Mouse (Mus musculus) megakaryocyte, embryonic 14.5 days (primary cell): ENCODE data around the gene Higd1b. TPM values are rescaled to one million over a fixed set of nuclear protein-coding genes. Genes with fewer than 3 reads are reported as not detected.

Experiments used
- H3K27me3 ChIP-seq: replicated peaks from 2 replicates; pipeline ENCODE3; 2012; ENCODE audit warnings: inconsistent platforms
- H3K36me3 ChIP-seq: replicated peaks from 2 replicates; pipeline ENCODE3; 2012; ENCODE audit warnings: low read length, inconsistent platforms, mixed read lengths
- H3K4me1 ChIP-seq: 2 replicates; pipeline ENCODE4 v1.6.1; 2012; ENCODE audit warnings: inconsistent platforms
- H3K4me3 ChIP-seq: replicated peaks from 2 replicates; pipeline ENCODE3; 2012; ENCODE audit warnings: moderate library complexity, mild to moderate bottlenecking, inconsistent platforms
- H3K9me3 ChIP-seq: 2 replicates; pipeline ENCODE4 v1.6.1; 2012; ENCODE audit warnings: inconsistent platforms
- FLI1 ChIP-seq: IDR thresholded peaks from 2 replicates; pipeline ENCODE4 v1.6.1; 2012; ENCODE audit warnings: low read length, inconsistent platforms, mixed read lengths
- GATA1 ChIP-seq: IDR thresholded peaks from 3 replicates; pipeline ENCODE4 v1.6.1; 2012; ENCODE audit warnings: mixed read lengths, low read length, inconsistent platforms, borderline replicate concordance
- polyA plus RNA-seq: library from polyadenylated mRNA; stranded (reverse); fragments of >175 nt; gene quantifications from 2 replicates; pipeline ENCODE4 v1.2.3, GENCODE M21; 2012; ENCODE audit warnings: low replicate concordance; ENCODE audit not compliant: insufficient read depth

The Higd1b gene
- polyA plus RNA-seq, 1 experiment = not detected

DNA sequence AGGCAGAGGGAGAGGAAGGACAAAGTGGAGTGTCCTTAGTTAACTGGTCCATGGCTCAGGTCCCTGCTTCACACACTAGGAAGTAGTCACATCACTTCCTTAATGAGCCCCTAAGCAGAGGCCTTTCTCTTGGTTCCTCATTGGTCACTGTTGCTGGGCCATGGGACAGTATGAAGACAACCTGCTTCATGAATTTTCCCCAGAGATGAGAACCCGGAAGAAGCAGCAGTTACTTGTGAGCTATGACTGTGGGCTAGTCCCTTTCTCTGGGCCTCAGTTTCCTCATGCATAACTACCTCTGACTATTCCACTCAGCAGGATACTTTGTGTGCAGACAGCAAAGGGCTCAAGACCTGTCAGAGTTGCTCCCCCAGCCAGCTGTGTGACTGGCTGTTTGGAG lies 1.7 kb downstream of the Higd1b start:
- Histone ChIP-seq H3K36me3 (peaks cover 64% of the 10 kb centered on the region), H3K9me3 (no peaks in the 10 kb centered on the region), H3K4me3 (no peak overlapping the region), H3K27me3 (peaks cover 12% of the 10 kb centered on the region), H3K4me1 (no peaks in the 10 kb centered on the region)
- TF ChIP-seq FLI1 = no peak

DNA sequence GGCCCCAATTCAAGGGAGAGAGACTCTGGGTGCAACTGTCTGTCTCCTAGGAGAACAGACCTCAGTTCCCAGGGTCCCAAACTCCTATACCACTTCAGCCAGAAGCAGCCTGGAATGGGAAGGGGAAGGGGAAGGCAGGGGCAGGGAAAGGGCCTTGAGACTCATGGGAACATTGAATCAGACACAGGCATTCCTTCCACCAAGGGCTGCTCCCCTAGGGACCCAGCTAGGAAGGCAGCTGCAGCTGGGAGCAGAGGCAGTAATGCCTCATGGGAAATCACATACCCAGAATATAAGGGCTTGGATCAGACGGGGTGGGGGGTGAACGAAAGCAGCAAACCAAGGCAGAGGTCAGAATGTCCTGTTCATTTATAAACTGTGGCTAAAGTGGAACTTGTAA lies 2.5 kb downstream of the Higd1b start:
- Histone ChIP-seq H3K36me3 (peaks cover 72% of the 10 kb centered on the region), H3K27me3 (peaks cover 6% of the 10 kb centered on the region), H3K4me1 (no peaks in the 10 kb centered on the region), H3K9me3 (no peaks in the 10 kb centered on the region), H3K4me3 (no peak overlapping the region)
- TF ChIP-seq FLI1 (no peak), GATA1 (no peak)

DNA sequence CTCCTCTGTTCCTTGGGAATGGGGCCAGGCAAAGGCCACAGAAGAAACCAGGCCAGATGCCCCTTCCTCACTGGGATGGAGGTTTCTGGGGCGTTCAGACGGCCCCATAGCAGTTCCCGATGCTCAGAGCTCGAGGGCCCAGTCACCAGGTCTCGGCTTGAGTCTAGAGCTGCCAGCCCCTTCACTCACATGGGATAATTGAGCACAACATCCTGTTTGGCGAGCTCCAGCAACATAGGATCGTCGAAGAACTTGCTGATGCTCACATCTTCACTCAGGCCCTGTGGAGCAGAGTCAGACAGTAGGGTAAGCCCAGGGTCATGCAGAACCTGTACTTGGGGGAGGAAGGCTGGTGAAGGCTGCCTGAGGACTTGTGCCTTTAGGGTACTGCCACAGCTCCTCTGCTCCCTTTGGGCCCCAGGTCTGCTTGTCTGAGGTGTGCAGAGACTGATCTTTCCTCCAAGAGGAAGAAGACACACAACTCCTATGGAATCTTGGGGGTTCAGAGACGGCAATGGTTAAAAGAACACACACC lies 3.0 kb downstream of the Higd1b start:
- peaks cover 77% of the 10 kb centered on the region for H3K36me3 ChIP-seq
- H3K9me3 ChIP-seq = no peaks in the 10 kb centered on the region
- H3K27me3 ChIP-seq = peaks cover 2% of the 10 kb centered on the region
- H3K4me1 ChIP-seq = no peaks in the 10 kb centered on the region
- TF ChIP-seq GATA1 (no peak), FLI1 (no peak)
- no peak overlapping the region for H3K4me3 ChIP-seq

DNA sequence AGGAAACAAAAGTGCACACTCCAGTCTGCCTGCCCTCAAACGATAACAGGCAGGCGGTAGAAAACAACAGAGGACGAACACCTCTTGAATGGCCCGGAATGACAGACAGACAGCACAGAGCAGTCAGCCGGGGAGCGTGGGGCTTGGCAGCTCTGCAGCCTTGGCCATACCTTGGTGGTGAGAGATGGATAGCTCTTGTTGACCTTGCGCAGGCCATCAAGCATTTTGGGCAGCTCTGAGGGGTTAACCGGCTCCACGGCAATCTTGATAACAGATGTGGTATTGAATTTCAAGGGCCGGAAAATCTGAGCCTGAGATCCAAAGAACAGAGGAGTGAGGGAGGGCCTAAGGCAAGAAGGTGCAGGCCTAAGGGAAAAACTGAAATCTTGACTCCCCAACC lies 10.3 kb downstream of the Higd1b start:
- Histone ChIP-seq H3K4me3 (no peak overlapping the region), H3K9me3 (no peaks in the 10 kb centered on the region), H3K4me1 (no peaks in the 10 kb centered on the region), H3K27me3 (no peaks in the 10 kb centered on the region), H3K36me3 (peaks cover 99% of the 10 kb centered on the region)
- no peak for TF ChIP-seq FLI1
- TF ChIP-seq GATA1 = no peak

DNA sequence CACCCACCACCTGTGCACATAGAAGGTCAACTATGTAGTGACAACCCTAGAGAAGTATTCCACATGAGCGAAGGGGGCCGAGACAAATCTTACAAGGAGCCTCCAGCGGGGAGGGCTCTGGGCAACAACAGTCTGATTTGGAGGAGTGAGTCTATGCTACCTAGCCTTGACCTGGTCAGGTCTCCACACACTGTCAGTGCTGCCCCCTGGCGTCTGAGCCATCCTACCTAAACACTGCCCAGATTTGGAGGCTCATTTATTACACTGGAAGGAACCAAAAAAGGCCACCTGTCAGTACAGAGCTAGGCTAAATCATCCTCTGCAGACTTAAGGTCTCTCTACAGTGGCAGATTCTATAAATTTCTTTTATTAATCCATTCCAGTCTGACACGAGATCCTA lies 16.2 kb downstream of the Higd1b start:
- H3K4me1 ChIP-seq = no peaks in the 10 kb centered on the region
- H3K27me3 ChIP-seq = no peaks in the 10 kb centered on the region
- no peaks in the 10 kb centered on the region for H3K9me3 ChIP-seq
- TF ChIP-seq GATA1 = no peak
- H3K4me3 ChIP-seq = no peak overlapping the region
- H3K36me3 ChIP-seq = peaks cover 98% of the 10 kb centered on the region

DNA sequence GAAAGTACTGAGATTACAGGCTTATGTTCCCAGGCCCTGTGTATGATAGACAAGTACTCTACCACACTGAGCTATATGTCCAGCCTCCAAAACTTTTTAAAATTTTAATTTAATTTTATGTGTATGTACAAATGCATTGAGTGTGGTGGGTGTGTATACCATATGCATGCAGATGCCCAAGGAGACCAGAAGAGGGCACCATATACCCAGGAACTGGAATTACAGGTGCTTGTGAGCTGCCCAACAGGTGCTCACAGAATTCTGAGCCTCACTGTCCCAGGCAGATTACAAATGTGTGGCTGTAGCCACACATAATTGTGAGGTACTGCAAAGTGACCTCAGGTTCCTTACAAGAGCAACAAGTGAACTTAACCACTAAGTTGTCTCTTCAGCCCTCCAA lies 18.1 kb downstream of the Higd1b start:
- Histone ChIP-seq H3K36me3 (peaks cover 97% of the 10 kb centered on the region), H3K9me3 (no peaks in the 10 kb centered on the region), H3K4me3 (no peak overlapping the region), H3K27me3 (no peaks in the 10 kb centered on the region), H3K4me1 (no peaks in the 10 kb centered on the region)
- TF ChIP-seq FLI1 = no peak
- TF ChIP-seq GATA1 = no peak

DNA sequence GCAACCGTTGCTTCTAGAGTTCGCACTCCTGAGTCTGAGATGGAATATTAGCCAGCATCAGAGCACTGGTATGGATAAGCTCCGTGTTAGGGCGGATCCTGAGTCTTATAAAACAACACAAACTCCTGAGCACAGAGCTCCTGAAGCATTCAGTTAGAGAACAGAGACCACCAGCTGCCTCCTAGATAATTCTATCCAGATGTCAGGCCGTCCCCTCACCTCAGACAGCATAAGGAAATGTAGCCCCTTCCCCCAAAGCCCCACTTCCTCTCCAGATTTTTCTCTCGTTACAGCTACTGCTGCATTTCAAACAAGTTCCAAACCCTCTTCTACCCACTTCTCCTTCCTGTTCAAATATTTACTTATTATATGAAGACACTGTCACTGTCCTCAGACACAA lies 20.3 kb downstream of the Higd1b start:
- no peak for TF ChIP-seq FLI1
- TF ChIP-seq GATA1 = no peak
- Histone ChIP-seq H3K9me3 (no peaks in the 10 kb centered on the region), H3K4me3 (no peak overlapping the region), H3K4me1 (no peaks in the 10 kb centered on the region), H3K27me3 (no peaks in the 10 kb centered on the region), H3K36me3 (peaks cover 97% of the 10 kb centered on the region)

DNA sequence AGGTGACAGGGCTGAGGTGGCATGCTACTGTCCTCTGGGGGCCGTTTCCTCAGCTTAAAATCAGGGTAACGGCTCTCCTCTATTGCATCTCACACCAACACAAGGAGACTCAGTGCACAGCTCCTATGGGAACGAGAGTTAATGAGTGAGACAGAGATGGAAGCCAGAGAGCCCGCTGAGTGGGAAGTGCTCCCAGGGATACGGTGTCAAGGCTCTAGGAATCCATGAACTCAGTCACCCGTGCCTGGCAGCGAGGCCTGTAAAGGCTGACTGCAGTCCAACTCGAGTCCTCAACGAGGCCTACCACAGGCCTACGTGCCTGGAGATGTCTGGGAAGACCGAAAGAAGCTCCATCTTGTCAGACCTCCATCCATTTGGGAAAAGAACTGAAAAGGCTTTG lies 23.3 kb downstream of the Higd1b start:
- Histone ChIP-seq H3K4me1 (no peaks in the 10 kb centered on the region), H3K4me3 (no peak overlapping the region), H3K27me3 (no peaks in the 10 kb centered on the region), H3K9me3 (no peaks in the 10 kb centered on the region), H3K36me3 (peaks cover 97% of the 10 kb centered on the region)
- TF ChIP-seq GATA1 = no peak
- no peak for TF ChIP-seq FLI1

DNA sequence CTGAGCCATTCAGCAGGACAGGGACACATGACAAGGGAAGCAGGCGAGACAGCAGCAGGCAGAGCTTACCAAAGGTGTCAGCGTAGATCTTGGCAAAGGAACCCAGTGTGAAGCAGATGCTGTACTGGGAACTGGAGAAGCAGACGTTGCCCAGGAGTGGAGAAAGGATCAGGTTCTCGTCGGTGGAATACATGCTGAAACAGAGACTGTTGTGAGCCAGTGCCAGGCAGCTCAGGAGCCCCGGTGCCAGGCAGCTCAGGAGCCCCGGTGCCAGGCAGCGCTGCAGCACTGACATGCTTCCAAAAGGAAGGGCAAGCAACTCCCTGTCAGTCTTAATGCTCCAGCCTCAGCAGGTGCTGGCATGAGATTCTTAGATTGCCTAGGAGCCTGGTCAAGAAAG lies 24.3 kb downstream of the Higd1b start:
- H3K9me3 ChIP-seq = no peaks in the 10 kb centered on the region
- no peak overlapping the region for H3K4me3 ChIP-seq
- H3K36me3 ChIP-seq = peaks cover 98% of the 10 kb centered on the region
- no peaks in the 10 kb centered on the region for H3K4me1 ChIP-seq
- H3K27me3 ChIP-seq = no peaks in the 10 kb centered on the region
- TF ChIP-seq FLI1 (no peak), GATA1 (no peak)

DNA sequence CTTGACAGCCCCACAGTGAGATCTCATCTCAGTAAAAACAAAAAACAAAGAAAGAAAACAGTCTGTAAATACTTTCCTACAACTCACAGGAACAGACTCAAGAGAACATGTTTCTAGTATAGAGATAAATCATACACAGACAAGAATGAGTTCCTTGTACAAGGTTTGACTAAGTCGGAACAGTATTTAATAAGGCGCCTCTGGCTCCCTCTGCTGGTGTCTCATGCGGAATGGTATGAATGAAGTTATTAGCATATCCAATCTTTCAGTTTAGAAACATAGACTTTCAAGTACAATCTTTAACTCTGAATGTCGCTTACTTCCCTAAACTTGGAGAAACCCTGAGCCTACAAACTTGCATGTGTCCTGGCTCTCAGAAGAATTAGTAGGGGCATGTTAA lies 28.6 kb downstream of the Higd1b start:
- TF ChIP-seq FLI1 (no peak), GATA1 (no peak)
- peaks cover 96% of the 10 kb centered on the region for H3K36me3 ChIP-seq
- no peaks in the 10 kb centered on the region for H3K27me3 ChIP-seq
- H3K4me1 ChIP-seq = peaks cover 3% of the 10 kb centered on the region
- no peaks in the 10 kb centered on the region for H3K9me3 ChIP-seq
- no peak overlapping the region for H3K4me3 ChIP-seq

DNA sequence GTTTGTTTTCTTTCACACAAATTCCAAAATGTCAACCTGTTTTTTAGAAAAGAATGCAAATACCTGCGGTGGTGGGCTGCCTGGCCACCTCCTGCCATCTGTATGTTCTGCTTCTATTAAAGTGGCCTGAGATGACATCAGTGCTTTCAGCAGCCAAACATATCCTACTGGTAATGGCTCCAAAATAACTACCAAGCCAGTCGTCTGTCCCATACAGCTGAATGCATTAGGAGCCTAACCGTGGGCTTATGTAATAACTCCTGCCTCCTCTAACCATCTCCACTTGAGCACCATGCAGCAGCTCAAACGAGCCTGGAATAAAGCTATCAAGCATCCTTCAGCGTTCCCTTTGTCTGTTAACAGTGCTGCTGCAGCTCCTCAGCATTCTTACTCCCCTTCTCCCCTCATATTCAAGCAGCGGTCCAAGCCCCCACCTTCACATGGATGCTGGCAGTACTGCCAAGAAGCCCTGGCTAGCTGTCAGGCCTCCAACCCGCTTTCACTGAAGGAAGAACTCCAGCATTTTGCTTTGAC lies 39.2 kb downstream of the Higd1b start:
- Histone ChIP-seq H3K27me3 (no peaks in the 10 kb centered on the region), H3K4me3 (no peak overlapping the region), H3K36me3 (peaks cover 68% of the 10 kb centered on the region), H3K4me1 (peaks cover 26% of the 10 kb centered on the region), H3K9me3 (no peaks in the 10 kb centered on the region)
- TF ChIP-seq GATA1 = no peak
- TF ChIP-seq FLI1 = no peak
